Mouse (Mus musculus) olfactory bulb, adult 2 months (tissue): ENCODE data around the gene Hoxb1.

Experiments used
- CTCF ChIP-seq: fragments of 200-500 bp; IDR thresholded peaks from 2 replicates; pipeline ENCODE4 v1.5.1; 2012; ENCODE audit warnings: low read depth, mild to moderate bottlenecking, low read length, moderate library complexity; ENCODE audit not compliant: insufficient read depth
- POLR2A ChIP-seq: fragments of 200-500 bp; IDR thresholded peaks from 2 replicates; pipeline ENCODE4 v1.6.1; 2012; ENCODE audit warnings: mild to moderate bottlenecking, low read depth, low read length, moderate library complexity; ENCODE audit not compliant: insufficient read depth

DNA sequence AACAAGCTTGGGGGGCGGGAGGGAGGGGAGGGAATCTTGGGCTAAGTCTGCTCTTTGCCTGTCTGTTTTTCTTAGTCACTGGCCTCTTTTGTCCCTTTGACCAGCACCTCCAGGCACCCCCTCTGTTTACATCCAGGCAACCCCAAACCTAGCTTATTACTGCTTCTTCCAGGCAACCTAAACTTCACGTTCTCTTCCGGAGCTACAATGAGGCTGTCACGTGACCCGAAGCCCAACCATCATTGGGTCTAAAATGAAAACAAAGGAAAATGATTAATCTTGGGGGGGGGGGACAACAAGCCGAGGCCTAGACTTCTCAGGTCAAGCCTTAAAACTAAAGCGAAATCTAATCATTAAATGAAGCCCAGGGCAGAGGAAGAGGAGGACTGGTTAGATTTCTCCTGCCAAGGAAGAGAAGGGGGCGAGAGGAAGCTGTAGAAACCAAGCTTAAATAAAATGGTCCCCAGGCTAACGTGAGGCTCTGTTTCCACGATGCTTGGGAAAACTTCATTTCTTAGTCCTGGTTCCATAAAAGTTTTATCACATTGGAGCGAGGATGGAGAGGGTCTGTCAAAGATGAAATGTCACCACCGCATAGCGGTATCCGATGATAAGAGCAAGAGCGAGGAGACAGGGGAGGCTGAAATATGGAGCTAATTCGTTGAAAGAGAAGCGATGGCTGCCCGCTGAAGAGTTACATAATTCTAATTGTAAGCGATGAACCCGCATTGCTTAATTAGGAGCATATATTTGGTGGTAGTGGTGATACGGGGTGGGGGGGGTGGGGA, 17.2 kb upstream of the Hoxb1 start:
- TF ChIP-seq CTCF = no peak
- no peak for TF ChIP-seq POLR2A
